Mouse (Mus musculus): ENCODE data around the gene Ywhae. TPM values are rescaled to one million over a fixed set of nuclear protein-coding genes. Genes with fewer than 3 reads are reported as not detected.
"Not testable (repeated sequence)": the region's sequence is repeated elsewhere in the genome, so short reads cannot be mapped to it uniquely, and the experiment has no call there.

Ywhae gene
- polyA plus RNA-seq (2016; fragmentation: Nextera tagmentation; extraction: Ambion mirVana) = 1,355 and 1,381 TPM in 2 replicates

DNA sequence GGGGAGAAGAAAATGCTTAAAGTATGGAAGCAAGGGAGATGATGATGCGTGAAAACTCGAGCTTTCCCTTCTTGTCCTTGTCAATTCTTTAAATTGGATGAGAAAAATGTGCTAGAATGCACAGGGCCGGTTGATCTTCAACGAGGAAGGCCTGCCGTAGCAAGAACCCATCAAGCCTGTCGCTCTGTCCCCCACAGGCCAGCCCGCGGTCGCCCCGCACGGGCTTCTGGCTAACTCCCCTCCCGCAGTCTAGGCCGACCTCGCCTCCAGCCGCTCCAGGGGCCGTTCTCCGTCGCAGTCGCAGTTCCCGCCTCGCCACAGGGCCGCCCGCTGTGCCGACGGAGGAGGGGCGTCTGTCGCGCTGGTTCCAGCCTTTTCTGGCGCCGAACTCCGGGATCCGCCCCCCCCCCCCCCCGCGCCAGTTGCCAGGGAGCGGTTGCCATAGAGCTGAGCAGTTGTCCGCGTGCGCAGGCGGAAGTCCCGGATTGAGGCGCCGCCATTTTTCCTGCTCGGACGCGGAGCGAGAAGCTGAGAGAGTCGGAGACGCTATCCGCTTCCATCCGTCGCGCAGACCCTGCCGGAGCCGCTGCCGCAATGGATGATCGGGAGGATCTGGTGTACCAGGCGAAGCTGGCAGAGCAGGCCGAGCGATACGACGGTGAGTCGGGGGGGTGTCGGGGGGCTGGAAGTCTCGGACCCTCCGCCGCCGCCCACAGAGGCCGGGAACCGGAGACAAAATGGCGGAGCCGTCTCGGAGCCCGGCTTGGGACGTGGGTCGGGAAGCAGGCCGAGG, at the start of gene Ywhae:
TSS of gene Ywhae (plus strand) at position 436 of the 793 bp plus-strand sequence.
- H3K27ac ChIP-seq = peak within 1 kb of the TSS; percentile 99
- peak; percentile 96 for ATAC-seq (ENCODE audit: low FRiP score, low read depth)

DNA sequence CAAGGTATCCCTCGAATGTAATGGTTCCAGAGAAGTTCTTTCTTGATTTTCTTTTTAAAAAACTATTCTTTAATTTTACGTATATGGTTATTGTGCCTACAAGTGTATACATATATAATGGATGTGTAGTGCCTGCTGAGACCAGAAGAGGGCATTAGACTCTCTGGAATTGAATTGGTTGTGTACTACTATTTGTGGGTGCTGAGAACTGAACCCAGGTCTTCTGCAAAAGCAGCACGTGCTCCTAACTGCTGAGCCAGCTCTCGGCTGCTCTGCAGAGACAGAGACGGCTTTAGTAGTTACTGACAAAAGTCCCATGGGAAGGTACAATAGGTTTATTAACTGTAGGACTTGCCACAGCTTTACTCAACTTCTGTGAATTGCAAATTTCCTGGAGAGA, 48.2 kb upstream of the Ywhae start:
- H3K4me2 ChIP-seq (replicated peaks) = no peak overlapping the region
- no peak for ATAC-seq (ENCODE audit: low FRiP score, low read depth)
- H3K4me3 ChIP-seq = no peak overlapping the region
- no peak overlapping the region for H3K9ac ChIP-seq
- no peaks in the 10 kb centered on the region for H3K27me3 ChIP-seq (replicated peaks)
- no peak overlapping the region for H3K27ac ChIP-seq
- peaks cover 9% of the 10 kb centered on the region for H3K4me1 ChIP-seq
- no peaks in the 10 kb centered on the region for H3K9me3 ChIP-seq
- 0 out of 2 replicates have a peak, but pooled peaks cover 9% of the 10 kb centered on the region for H3K36me3 ChIP-seq
- 95% methylated on average over 5 of the region's 5 CpGs for WGBS

More for the DNA sequence above, at the start of gene Ywhae:
- peak within 1 kb of the TSS; percentile 94 for H3K4me3 ChIP-seq
- H3K4me1 ChIP-seq = peaks cover 25% of the 10 kb centered on the region
- no peaks in the 10 kb centered on the region for H3K27me3 ChIP-seq (replicated peaks)
- WGBS = under 1% methylated on average over 75 of the region's 76 CpGs
- H3K9me3 ChIP-seq = no peaks in the 10 kb centered on the region
- no peaks in the 10 kb centered on the region for H3K36me3 ChIP-seq
- peak within 1 kb of the TSS; percentile 98 for H3K9ac ChIP-seq
- peak within 1 kb of the TSS; percentile 74 for H3K4me2 ChIP-seq (replicated peaks)

DNA sequence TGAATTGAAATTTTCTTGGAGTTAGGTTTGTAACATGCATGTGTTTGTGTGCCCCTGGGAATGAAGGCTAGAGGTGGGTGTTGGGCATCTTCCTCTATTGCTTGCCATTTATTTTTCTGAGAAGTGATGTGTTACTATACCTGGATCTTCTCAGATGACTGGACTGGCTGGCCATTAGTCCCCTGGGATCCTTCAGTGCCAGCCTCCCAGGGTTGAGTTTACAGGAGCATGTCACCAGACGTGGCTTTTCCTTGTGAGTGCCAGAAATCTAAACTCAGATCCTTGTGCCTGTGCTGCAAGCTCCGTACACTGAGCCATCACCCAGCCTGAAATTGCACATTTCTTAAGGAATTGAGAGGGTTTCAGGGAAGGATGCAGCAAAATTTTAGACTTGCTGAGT, 47.7 kb upstream of the Ywhae start:
- Histone ChIP-seq H3K27ac (no peak overlapping the region), H3K27me3 (replicated peaks) (no peaks in the 10 kb centered on the region), H3K4me1 (peaks cover 8% of the 10 kb centered on the region), H3K4me3 (no peak overlapping the region), H3K9ac (no peak overlapping the region), H3K9me3 (no peaks in the 10 kb centered on the region), H3K4me2 (replicated peaks) (no peak overlapping the region), H3K36me3 (0 out of 2 replicates have a peak, but pooled peaks cover 9% of the 10 kb centered on the region)
- ATAC-seq (ENCODE audit: low FRiP score, low read depth) = no peak
- WGBS = 75% methylated on average over 2 of the region's 2 CpGs

DNA sequence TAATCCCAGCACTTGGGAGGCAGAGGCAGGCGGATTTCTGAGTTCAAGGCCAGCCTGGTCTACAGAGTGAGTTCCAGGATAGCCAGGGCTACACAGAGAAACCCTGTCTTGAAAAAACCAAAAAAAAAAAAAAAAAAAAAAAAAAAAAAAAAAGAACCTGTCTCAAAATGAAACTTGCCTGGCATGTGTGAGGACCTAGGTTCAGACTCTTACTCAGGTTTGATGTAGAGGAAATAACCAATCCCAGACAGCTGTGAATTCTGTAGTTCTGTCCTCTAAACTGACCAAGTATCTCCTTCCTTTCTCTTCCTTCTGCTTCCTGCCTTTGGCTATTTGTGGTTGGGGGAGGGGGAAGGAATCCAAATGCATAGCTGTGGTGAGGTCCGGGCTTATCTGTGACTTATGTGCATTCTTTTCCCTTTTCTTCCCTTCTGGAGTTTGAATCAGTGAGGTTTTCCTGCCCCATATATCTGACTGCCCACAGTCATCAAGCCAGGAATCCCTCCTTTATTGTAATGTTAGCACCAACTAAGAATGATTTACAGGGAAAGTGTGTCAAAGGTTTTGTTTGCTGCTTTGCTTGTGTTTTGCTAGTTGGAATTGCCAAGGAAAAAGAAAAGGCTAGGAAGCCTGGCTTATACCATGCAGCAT, 45.2 kb upstream of the Ywhae start:
- Histone ChIP-seq H3K36me3 (peaks cover 20% of the 10 kb centered on the region), H3K4me2 (replicated peaks) (no peak overlapping the region), H3K9me3 (no peaks in the 10 kb centered on the region), H3K4me3 (no peak overlapping the region), H3K27ac (no peak overlapping the region), H3K27me3 (replicated peaks) (no peaks in the 10 kb centered on the region), H3K4me1 (no peaks in the 10 kb centered on the region), H3K9ac (no peak overlapping the region)
- WGBS = 71% methylated on average over 2 of the region's 2 CpGs
- no peak for ATAC-seq (ENCODE audit: low FRiP score, low read depth)

DNA sequence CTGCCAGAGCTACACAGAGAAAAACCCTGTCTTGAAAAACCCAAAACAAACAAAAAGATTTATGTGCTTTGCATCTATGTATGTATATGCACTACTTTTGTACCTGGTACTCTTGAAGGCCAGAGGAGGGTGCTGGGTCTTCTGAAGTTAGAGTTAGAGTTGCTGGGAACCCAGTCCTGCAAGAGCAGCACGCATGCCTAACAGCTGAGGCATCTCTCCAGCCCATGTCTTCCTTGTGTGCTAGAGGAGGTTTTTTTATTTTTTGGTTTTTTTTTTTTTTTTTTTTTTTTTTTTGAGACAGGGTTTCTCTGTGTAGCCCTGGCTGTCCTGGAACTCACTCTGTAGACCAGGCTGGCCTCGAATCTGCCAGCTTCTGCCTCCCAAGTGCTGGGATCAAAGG, 44.5 kb upstream of the Ywhae start:
- no peak overlapping the region for H3K4me2 ChIP-seq (replicated peaks)
- no peak for ATAC-seq (ENCODE audit: low FRiP score, low read depth)
- no peaks in the 10 kb centered on the region for H3K4me1 ChIP-seq
- no peak overlapping the region for H3K27ac ChIP-seq
- no peaks in the 10 kb centered on the region for H3K27me3 ChIP-seq (replicated peaks)
- H3K9ac ChIP-seq = no peak overlapping the region
- H3K9me3 ChIP-seq = no peaks in the 10 kb centered on the region
- H3K4me3 ChIP-seq = no peak overlapping the region
- H3K36me3 ChIP-seq = peaks cover 25% of the 10 kb centered on the region
- 97% methylated on average over 2 of the region's 2 CpGs for WGBS

DNA sequence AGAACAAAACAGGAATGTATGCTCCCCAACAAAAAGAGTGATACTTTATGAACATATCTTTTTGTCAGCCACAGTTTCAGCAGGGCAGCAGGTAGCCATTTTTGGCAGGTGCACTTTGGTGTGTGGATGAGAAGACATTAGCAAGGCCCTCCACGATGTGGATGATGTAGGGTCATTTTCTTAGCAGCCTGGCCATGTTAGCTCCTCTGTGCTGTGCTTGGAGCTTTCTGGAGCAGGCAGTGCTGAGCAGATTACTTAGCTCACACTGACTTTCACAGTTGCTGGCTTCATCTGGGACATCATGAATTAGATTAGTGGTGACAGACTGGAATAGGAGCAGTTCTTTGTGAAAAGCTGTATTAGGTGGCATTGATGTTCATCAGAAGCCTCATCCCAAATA, 42.7 kb upstream of the Ywhae start:
- Histone ChIP-seq H3K27me3 (replicated peaks) (no peaks in the 10 kb centered on the region), H3K9me3 (no peaks in the 10 kb centered on the region), H3K36me3 (peaks cover 38% of the 10 kb centered on the region), H3K4me1 (no peaks in the 10 kb centered on the region), H3K9ac (no peak overlapping the region), H3K27ac (no peak overlapping the region), H3K4me3 (no peak overlapping the region), H3K4me2 (replicated peaks) (no peak overlapping the region)
- WGBS = 90% methylated on average over 1 of the region's 1 CpGs
- no peak for ATAC-seq (ENCODE audit: low FRiP score, low read depth)

DNA sequence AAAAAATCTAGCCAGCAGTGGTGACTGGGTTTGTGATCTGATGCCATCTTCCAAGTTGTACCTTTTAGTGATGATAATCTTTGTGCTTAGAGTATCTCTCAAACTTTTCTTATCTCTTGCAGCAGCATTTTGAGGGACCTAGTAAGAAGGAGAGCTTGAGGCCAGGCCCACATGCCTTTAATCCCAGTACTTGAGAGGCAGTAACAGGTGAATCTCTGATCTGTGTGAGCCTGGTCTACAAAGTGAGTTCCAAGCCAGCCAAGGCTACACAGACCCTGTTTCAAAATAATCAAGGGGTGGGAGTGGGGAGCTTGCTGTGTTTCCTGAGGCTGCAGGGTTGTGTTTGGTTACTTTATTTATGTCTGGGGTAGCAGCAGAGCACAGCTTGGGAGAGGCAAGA, 41.6 kb upstream of the Ywhae start:
- H3K9ac ChIP-seq = no peak overlapping the region
- no peaks in the 10 kb centered on the region for H3K4me1 ChIP-seq
- H3K4me3 ChIP-seq = no peak overlapping the region
- H3K9me3 ChIP-seq = no peaks in the 10 kb centered on the region
- H3K4me2 ChIP-seq (replicated peaks) = no peak overlapping the region
- ATAC-seq (ENCODE audit: low FRiP score, low read depth) = no peak
- no peak overlapping the region for H3K27ac ChIP-seq
- no peaks in the 10 kb centered on the region for H3K27me3 ChIP-seq (replicated peaks)
- H3K36me3 ChIP-seq = peaks cover 41% of the 10 kb centered on the region

DNA sequence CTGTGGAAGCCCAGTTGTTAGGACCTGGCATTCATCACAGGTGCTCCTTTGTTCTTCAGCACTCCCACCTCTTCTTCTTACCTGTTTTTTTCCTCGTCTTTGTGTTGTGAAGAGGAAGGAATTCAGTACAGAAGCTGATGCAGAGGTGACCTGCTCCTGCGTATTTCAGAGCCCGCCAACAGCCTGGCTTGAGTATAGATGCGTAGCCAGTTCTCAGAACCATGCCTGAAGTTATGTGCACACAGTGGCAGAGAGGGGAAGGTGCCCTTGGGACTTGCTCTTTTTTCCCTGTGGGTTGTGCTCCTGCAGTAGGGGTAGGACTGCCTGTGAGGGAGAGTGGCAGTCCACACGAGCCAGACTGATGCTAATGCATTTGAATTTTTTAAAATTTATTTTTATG, 39.1 kb upstream of the Ywhae start:
- Histone ChIP-seq H3K27me3 (replicated peaks) (no peaks in the 10 kb centered on the region), H3K27ac (no peak overlapping the region), H3K9ac (no peak overlapping the region), H3K4me1 (no peaks in the 10 kb centered on the region), H3K9me3 (no peaks in the 10 kb centered on the region), H3K36me3 (peaks cover 60% of the 10 kb centered on the region), H3K4me3 (no peak overlapping the region), H3K4me2 (replicated peaks) (no peak overlapping the region)
- WGBS = 94% methylated on average over 5 of the region's 5 CpGs
- no peak for ATAC-seq (ENCODE audit: low FRiP score, low read depth)

DNA sequence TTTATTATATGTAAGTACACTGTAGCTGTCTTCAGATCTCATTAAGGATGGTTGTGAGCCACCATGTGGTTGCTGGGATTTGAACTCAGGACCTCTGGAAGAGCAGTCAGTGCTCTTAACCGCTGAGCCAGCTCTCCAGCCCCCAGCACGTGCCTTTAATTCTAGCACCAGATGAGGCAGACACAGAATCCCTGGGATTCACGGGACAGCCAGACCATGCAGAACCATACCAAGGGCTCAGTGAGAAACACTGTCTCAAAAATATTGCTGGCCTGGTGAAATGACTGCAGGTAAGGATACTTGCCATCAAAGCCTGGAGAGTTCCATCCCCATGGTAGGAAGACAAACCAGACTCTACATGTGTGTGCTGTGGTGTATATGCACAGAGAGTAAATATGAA, 35.2 kb upstream of the Ywhae start:
- not testable (repeated sequence) for H3K4me3 ChIP-seq; H3K27ac ChIP-seq; H3K4me2 ChIP-seq (replicated peaks); H3K27me3 ChIP-seq (replicated peaks); H3K9me3 ChIP-seq; H3K9ac ChIP-seq; H3K4me1 ChIP-seq; ATAC-seq (ENCODE audit: low FRiP score, low read depth)
- H3K36me3 ChIP-seq = peaks cover 66% of the 10 kb centered on the region
- WGBS = 94% methylated on average over 3 of the region's 3 CpGs

DNA sequence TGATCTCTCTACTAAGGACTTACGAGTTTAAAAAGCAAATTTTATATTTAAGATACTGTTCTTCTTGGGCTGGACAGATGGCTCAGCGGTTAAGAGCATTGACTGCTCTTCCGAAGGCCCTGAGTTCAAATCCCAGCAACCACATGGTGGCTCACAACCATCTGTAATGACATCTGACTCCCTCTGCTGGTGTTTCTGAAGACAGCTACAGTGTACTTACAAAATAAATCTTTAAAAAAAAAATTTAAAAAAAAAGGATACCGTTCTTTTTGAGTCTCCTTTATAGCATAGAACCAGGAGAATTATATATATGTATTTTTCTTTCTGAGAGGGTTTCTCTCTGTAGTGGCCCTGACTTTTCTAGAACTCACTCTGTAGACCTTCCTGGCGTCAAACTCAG, 32.1 kb upstream of the Ywhae start:
- Histone ChIP-seq H3K4me1 (no peaks in the 10 kb centered on the region), H3K4me2 (replicated peaks) (no peak overlapping the region), H3K9ac (no peak overlapping the region), H3K36me3 (peaks cover 57% of the 10 kb centered on the region), H3K4me3 (no peak overlapping the region), H3K27ac (no peak overlapping the region), H3K9me3 (no peaks in the 10 kb centered on the region), H3K27me3 (replicated peaks) (no peaks in the 10 kb centered on the region)
- no peak for ATAC-seq (ENCODE audit: low FRiP score, low read depth)
- 96% methylated on average over 5 of the region's 5 CpGs for WGBS

DNA sequence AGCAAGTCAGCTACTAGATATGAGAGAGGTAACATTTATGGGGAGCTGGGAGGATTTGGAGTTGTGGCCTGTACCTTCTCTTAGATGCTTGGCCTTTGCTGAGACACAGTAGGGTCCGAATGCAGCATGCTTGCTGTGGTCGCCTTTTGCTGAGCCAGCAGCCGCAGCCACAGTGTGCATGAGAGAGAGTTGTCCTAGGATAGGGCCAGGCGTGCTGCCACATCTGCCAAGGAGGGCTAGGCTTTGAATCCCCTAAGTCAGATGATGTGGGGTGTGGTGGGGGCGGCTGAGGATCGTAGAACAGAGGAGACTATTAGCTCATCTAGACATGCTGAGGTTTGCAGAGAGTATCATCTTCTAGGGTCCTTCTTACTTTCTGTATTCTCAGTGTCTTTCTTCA, 29.9 kb upstream of the Ywhae start:
- H3K9ac ChIP-seq = no peak overlapping the region
- H3K27me3 ChIP-seq (replicated peaks) = no peaks in the 10 kb centered on the region
- no peaks in the 10 kb centered on the region for H3K4me1 ChIP-seq
- H3K36me3 ChIP-seq = peaks cover 62% of the 10 kb centered on the region
- WGBS = 93% methylated on average over 6 of the region's 6 CpGs
- ATAC-seq (ENCODE audit: low FRiP score, low read depth) = no peak
- H3K4me2 ChIP-seq (replicated peaks) = no peak overlapping the region
- no peaks in the 10 kb centered on the region for H3K9me3 ChIP-seq
- no peak overlapping the region for H3K27ac ChIP-seq
- no peak overlapping the region for H3K4me3 ChIP-seq

DNA sequence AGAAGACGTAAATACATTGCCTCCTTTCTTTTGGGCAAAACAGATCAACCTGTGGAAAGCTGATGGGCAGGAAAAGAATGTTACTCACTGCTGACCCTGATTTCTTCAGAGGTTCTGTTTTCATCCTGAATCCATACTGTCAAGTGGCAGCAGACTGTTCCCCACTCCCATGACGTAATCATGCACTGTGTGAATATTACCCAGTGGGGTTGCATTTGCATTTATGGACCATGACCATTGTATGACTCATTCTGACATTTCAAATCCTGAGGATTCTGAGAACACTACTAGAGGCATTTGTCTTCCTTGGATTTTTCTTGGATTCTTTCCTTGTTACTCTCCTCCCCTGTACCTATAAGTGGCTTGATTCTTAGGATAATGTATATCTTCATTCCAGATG, 28.9 kb upstream of the Ywhae start:
- no peak overlapping the region for H3K4me3 ChIP-seq
- no peak overlapping the region for H3K4me2 ChIP-seq (replicated peaks)
- no peaks in the 10 kb centered on the region for H3K9me3 ChIP-seq
- H3K9ac ChIP-seq = no peak overlapping the region
- WGBS = 94% methylated on average over 2 of the region's 2 CpGs
- H3K27ac ChIP-seq = no peak overlapping the region
- ATAC-seq (ENCODE audit: low FRiP score, low read depth) = no peak
- no peaks in the 10 kb centered on the region for H3K4me1 ChIP-seq
- H3K36me3 ChIP-seq = peaks cover 54% of the 10 kb centered on the region
- no peaks in the 10 kb centered on the region for H3K27me3 ChIP-seq (replicated peaks)

DNA sequence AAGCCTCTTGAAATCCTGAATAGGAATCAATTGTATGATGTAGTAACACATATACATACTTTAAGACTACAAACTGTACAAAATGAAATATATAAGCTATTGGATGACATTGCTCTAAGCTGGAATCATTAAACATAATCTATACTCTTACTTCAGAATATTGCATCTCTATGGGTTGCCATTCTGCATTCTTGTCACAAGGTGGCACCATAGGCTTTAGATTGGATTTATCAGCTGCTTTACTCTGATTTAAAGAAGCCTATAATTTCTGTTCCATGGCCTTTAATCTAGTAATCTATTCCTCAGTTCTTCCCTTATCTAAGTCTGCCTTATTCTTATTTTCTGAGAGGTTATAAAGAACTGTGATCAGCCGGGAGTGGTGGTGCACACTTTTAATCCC, 18.7 kb upstream of the Ywhae start:
- Histone ChIP-seq H3K27me3 (replicated peaks) (no peaks in the 10 kb centered on the region), H3K36me3 (no peaks in the 10 kb centered on the region), H3K27ac (no peak overlapping the region), H3K4me3 (no peak overlapping the region), H3K4me1 (no peaks in the 10 kb centered on the region), H3K9me3 (no peaks in the 10 kb centered on the region), H3K4me2 (replicated peaks) (no peak overlapping the region), H3K9ac (no peak overlapping the region)
- WGBS = 90% methylated on average over 1 of the region's 1 CpGs
- no peak for ATAC-seq (ENCODE audit: low FRiP score, low read depth)

Data from neural tube, embryonic 12.5 days (tissue).